Mouse (Mus musculus) forebrain, embryonic 16.5 days (tissue): ENCODE data around the gene Gcc2. TPM values are rescaled to one million over a fixed set of nuclear protein-coding genes. Genes with fewer than 3 reads are reported as not detected.
A peak's percentile ranks its signal among the peaks of the same experiment; 100 is the strongest.

ENCODE experiments used
- ATAC-seq: fragments of 200-750 bp; cut with Nextera tagmentation; 2 replicates; pipeline ENCODE4 v1.8.0; 2017; ENCODE audit warnings: mild to moderate bottlenecking, moderate library complexity
- H3K27ac ChIP-seq: fragments of 300-500 bp; sonication (generic); 2 replicates; pipeline ENCODE4 v1.5.1; 2014; ENCODE audit warnings: low read length, control low read depth
- H3K27me3 ChIP-seq: fragments of 300-500 bp; sonication (generic); replicated peaks from 2 replicates; pipeline ENCODE4 v1.6.1; 2014; ENCODE audit warnings: low read length; ENCODE audit not compliant: control insufficient read depth, insufficient read depth
- H3K36me3 ChIP-seq: fragments of 300-500 bp; sonication (generic); 2 replicates; pipeline ENCODE4 v1.6.1; 2014; ENCODE audit not compliant: control insufficient read depth, insufficient read depth
- H3K4me1 ChIP-seq: fragments of 300-500 bp; sonication (generic); replicated peaks from 2 replicates; pipeline ENCODE4 v1.6.1; 2014; ENCODE audit warnings: low read length; ENCODE audit not compliant: control insufficient read depth, insufficient read depth
- H3K4me2 ChIP-seq: fragments of 300-500 bp; sonication (generic); 2 replicates; pipeline ENCODE4 v1.6.1; 2014; ENCODE audit warnings: mild to moderate bottlenecking, low read length, control low read depth
- H3K4me3 ChIP-seq: fragments of 300-500 bp; sonication (generic); replicated peaks from 2 replicates; pipeline ENCODE4 v1.5.1; 2014; ENCODE audit warnings: mild to moderate bottlenecking, low read length, control low read depth
- H3K9ac ChIP-seq: fragments of 300-500 bp; sonication (generic); replicated peaks from 2 replicates; pipeline ENCODE4 v1.6.1; 2014; ENCODE audit warnings: low read depth, low read length, control low read depth
- H3K9me3 ChIP-seq: fragments of 300-500 bp; sonication (generic); 2 replicates; pipeline ENCODE4 v1.6.1; 2016; ENCODE audit warnings: low read length; ENCODE audit not compliant: control insufficient read depth
- WGBS: fragments of 180-500 bp; shearing (Covaris S2); extraction: QIAGEN DNeasy Blood & Tissue Kit; methylation state at CpG from one replicate; pipeline ENCODE4 v1.1.7; 2014; 5-methylcytosine and 5-hydroxymethylcytosine counted together
- polyA plus RNA-seq: library from polyadenylated mRNA; unstranded; fragments of >200 nt; fragmentation: Nextera tagmentation; extraction: Ambion mirVana; gene quantifications from 2 replicates; pipeline ENCODE4 v1.2.1, GENCODE M21; 2015

Gcc2 gene
- polyA plus RNA-seq, 1 experiment from 2014 or later = 71.7 TPM

GRCm38 (mm10) chr10:58249535-58249934, 5.8 kb upstream of the Gcc2 start:
- H3K36me3 ChIP-seq = no peaks in the 10 kb centered on the region
- ATAC-seq = no peak
- no peaks in the 10 kb centered on the region for H3K27me3 ChIP-seq
- 11% methylated on average over 1 of the region's 1 CpGs for WGBS
- no peak overlapping the region for H3K9ac ChIP-seq
- no peak overlapping the region for H3K4me3 ChIP-seq
- H3K27ac ChIP-seq = no peak overlapping the region
- no peaks in the 10 kb centered on the region for H3K9me3 ChIP-seq
- no peak overlapping the region for H3K4me2 ChIP-seq
- peaks cover under 1% of the 10 kb centered on the region; the same call in 1 of the 2 replicates for H3K4me1 ChIP-seq

GRCm38 (mm10) chr10:58254635-58255175, 592 bp upstream of the Gcc2 start:
- no peak overlapping the region for H3K27ac ChIP-seq
- peak; percentile 27 for ATAC-seq
- H3K4me3 ChIP-seq = peak overlapping the region; percentile 95
- peak overlapping the region; percentile 65 for H3K4me2 ChIP-seq
- 23% methylated on average over 6 of the region's 6 CpGs for WGBS
- no peaks in the 10 kb centered on the region for H3K27me3 ChIP-seq
- H3K36me3 ChIP-seq = peaks cover 3% of the 10 kb centered on the region
- H3K9ac ChIP-seq = peak overlapping the region; percentile 94
- H3K9me3 ChIP-seq = no peaks in the 10 kb centered on the region
- peaks cover 12% of the 10 kb centered on the region for H3K4me1 ChIP-seq

GRCm38 (mm10) chr10:58255954-58256353, 657 bp downstream of the Gcc2 start:
- H3K9me3 ChIP-seq = no peaks in the 10 kb centered on the region
- H3K4me2 ChIP-seq = peak overlapping the region; percentile 65
- 2% methylated on average over 4 of the region's 4 CpGs for WGBS
- peaks cover 6% of the 10 kb centered on the region for H3K36me3 ChIP-seq
- H3K27ac ChIP-seq = no peak overlapping the region
- H3K9ac ChIP-seq = peak overlapping the region; percentile 94
- H3K4me3 ChIP-seq = peak overlapping the region; percentile 95
- peaks cover 12% of the 10 kb centered on the region for H3K4me1 ChIP-seq
- no peaks in the 10 kb centered on the region for H3K27me3 ChIP-seq
- no peak for ATAC-seq

GRCm38 (mm10) chr10:58258466-58258865, 3.2 kb downstream of the Gcc2 start:
- Histone ChIP-seq H3K4me2 (no peak overlapping the region), H3K27ac (no peak overlapping the region), H3K9ac (no peak overlapping the region), H3K9me3 (no peaks in the 10 kb centered on the region), H3K36me3 (peaks cover 12% of the 10 kb centered on the region), H3K4me1 (peaks cover 12% of the 10 kb centered on the region), H3K4me3 (no peak overlapping the region), H3K27me3 (no peaks in the 10 kb centered on the region)
- no peak for ATAC-seq
- 75% methylated on average over 5 of the region's 5 CpGs for WGBS

GRCm38 (mm10) chr10:58282238-58282637, 26.9 kb downstream of the Gcc2 start:
- ATAC-seq = no peak
- Histone ChIP-seq H3K36me3 (peaks cover 31% of the 10 kb centered on the region), H3K4me3 (no peak overlapping the region), H3K4me2 (no peak overlapping the region), H3K27ac (no peak overlapping the region), H3K27me3 (no peaks in the 10 kb centered on the region), H3K9me3 (no peaks in the 10 kb centered on the region), H3K4me1 (no peaks in the 10 kb centered on the region), H3K9ac (no peak overlapping the region)
- 95% methylated on average over 7 of the region's 7 CpGs for WGBS

GRCm38 (mm10) chr10:58290742-58291141, 35.4 kb downstream of the Gcc2 start:
- Histone ChIP-seq H3K4me1 (no peaks in the 10 kb centered on the region), H3K27me3 (no peaks in the 10 kb centered on the region), H3K27ac (no peak overlapping the region), H3K4me3 (no peak overlapping the region), H3K36me3 (peaks cover 46% of the 10 kb centered on the region), H3K9ac (no peak overlapping the region), H3K9me3 (no peaks in the 10 kb centered on the region), H3K4me2 (no peak overlapping the region)
- 90% methylated on average over 3 of the region's 3 CpGs for WGBS
- ATAC-seq = no peak

- Histone ChIP-seq H3K4me1 (no peaks in the 10 kb centered on the region), H3K36me3 (peaks cover 54% of the 10 kb centered on the region), H3K4me2 (no peak overlapping the region), H3K4me3 (no peak overlapping the region), H3K27ac (no peak overlapping the region), H3K27me3 (no peaks in the 10 kb centered on the region), H3K9ac (no peak overlapping the region), H3K9me3 (no peaks in the 10 kb centered on the region)
- no peak for ATAC-seq
- 93% methylated on average over 3 of the region's 3 CpGs for WGBS
Observed at GRCm38 (mm10) chr10:58294246-58294645, 38.9 kb downstream of the Gcc2 start.

- 92% methylated on average over 3 of the region's 3 CpGs for WGBS
- Histone ChIP-seq H3K27ac (no peak overlapping the region), H3K9me3 (no peaks in the 10 kb centered on the region), H3K4me3 (no peak overlapping the region), H3K27me3 (no peaks in the 10 kb centered on the region), H3K9ac (no peak overlapping the region), H3K4me2 (no peak overlapping the region), H3K36me3 (peaks cover 57% of the 10 kb centered on the region), H3K4me1 (no peaks in the 10 kb centered on the region)
- ATAC-seq = no peak
Observed at GRCm38 (mm10) chr10:58295605-58296004, 40.3 kb downstream of the Gcc2 start.

- no peaks in the 10 kb centered on the region for H3K4me1 ChIP-seq
- H3K36me3 ChIP-seq = peaks cover 17% of the 10 kb centered on the region
- H3K9ac ChIP-seq = no peak overlapping the region
- H3K27ac ChIP-seq = no peak overlapping the region
- 91% methylated on average over 7 of the region's 7 CpGs for WGBS
- no peak overlapping the region for H3K4me3 ChIP-seq
- H3K27me3 ChIP-seq = no peaks in the 10 kb centered on the region
- ATAC-seq = no peak
- H3K9me3 ChIP-seq = no peaks in the 10 kb centered on the region
- no peak overlapping the region for H3K4me2 ChIP-seq
Observed at GRCm38 (mm10) chr10:58304996-58305395, 49.7 kb downstream of the Gcc2 start.

- Histone ChIP-seq H3K4me2 (no peak overlapping the region), H3K4me3 (no peak overlapping the region), H3K9me3 (no peaks in the 10 kb centered on the region), H3K27me3 (no peaks in the 10 kb centered on the region), H3K4me1 (no peaks in the 10 kb centered on the region), H3K9ac (no peak overlapping the region), H3K36me3 (peaks cover 6% of the 10 kb centered on the region), H3K27ac (no peak overlapping the region)
- WGBS = 91% methylated on average over 3 of the region's 3 CpGs
- ATAC-seq = no peak
Observed at GRCm38 (mm10) chr10:58306897-58307296, 51.6 kb downstream of the Gcc2 start.
